In genomic region chr12:101912626-101913490, GRCm38 (mm10) we compare ENCODE assay signal across 8 mouse cellular contexts. TPM values are rescaled to one million over a fixed set of nuclear protein-coding genes. Genes with fewer than 3 reads are reported as not detected.
DNase-seq lines count a peak whose midpoint lies in the region; ATAC-seq and TF ChIP-seq lines count a peak whose summit lies in the region.

Gene Trip11, minus strand, starts transcription at chr12:101913267.

- peaks cover 3% of the 10 kb centered on the region; the same call in 1 of the 2 replicates for H3K9me3 ChIP-seq in erythroblast, embryonic 14.5 days (ENCODE audit: control insufficient read depth, low read length)
- no peaks in the 10 kb centered on the region for H3K9me3 ChIP-seq in heart, embryonic 13.5 days
- H3K9me3 ChIP-seq in kidney, postnatal 0 days (replicated peaks; ENCODE audit: low read length): no peaks in the 10 kb centered on the region

- TF ChIP-seq CTCF in kidney, postnatal 0 days (IDR thresholded peaks at IDR 0.05; ENCODE audit: low read depth): no peak
- no peak for TF ChIP-seq CTCF in liver, adult 2 months (IDR thresholded peaks at IDR 0.05; ENCODE audit: low read depth, low read length)

- 1% methylated on average over 69 of the region's 69 CpGs for WGBS in heart, embryonic 13.5 days
- under 1% methylated on average over 69 of the region's 69 CpGs for WGBS in kidney, postnatal 0 days
- WGBS in liver, adult 2 months: under 1% methylated on average over 69 of the region's 69 CpGs

- H3K79me2 ChIP-seq in liver, adult 2 months (ENCODE audit: control insufficient read depth, insufficient read depth, low read length): peaks cover 24% of the 10 kb centered on the region

- peaks cover 25% of the 10 kb centered on the region for H3K4me1 ChIP-seq in erythroblast, embryonic 14.5 days (ENCODE audit: control insufficient read depth)
- peaks cover 23% of the 10 kb centered on the region for H3K4me1 ChIP-seq in heart, embryonic 13.5 days
- H3K4me1 ChIP-seq in kidney, postnatal 0 days (replicated peaks; ENCODE audit: insufficient read depth, low read length): 0 out of 2 replicates have a peak, but pooled peaks cover 8% of the 10 kb centered on the region
- H3K4me1 ChIP-seq in liver, adult 2 months (ENCODE audit: control insufficient read depth, insufficient read depth, low read length): peaks cover 8% of the 10 kb centered on the region

- peak within 1 kb of the TSS; percentile 88 for H3K27ac ChIP-seq in heart, embryonic 13.5 days (replicated peaks)
- H3K27ac ChIP-seq in kidney, postnatal 0 days: peak within 1 kb of the TSS; percentile 95
- H3K27ac ChIP-seq in liver, adult 2 months (replicated peaks; ENCODE audit: insufficient read depth, low read depth, low read length): peak within 1 kb of the TSS; percentile 92

- peak; percentile 80 for ATAC-seq in heart, embryonic 13.5 days (ENCODE audit: extremely low read depth, insufficient number of reproducible peaks, low FRiP score, low TSS enrichment)
- peak; percentile 95 for ATAC-seq in kidney, postnatal 0 days (replicated peaks; ENCODE audit: low FRiP score, low read depth)
- peak; percentile 98 for ATAC-seq in monocyte, adult 5-6 weeks (replicated peaks; ENCODE audit: insufficient number of reproducible peaks, low FRiP score, low TSS enrichment, poor library complexity, severe bottlenecking)

- peaks cover 15% of the 10 kb centered on the region for H3K36me3 ChIP-seq in erythroblast, embryonic 14.5 days (ENCODE audit: control insufficient read depth)
- peaks cover 19% of the 10 kb centered on the region for H3K36me3 ChIP-seq in heart, embryonic 13.5 days
- H3K36me3 ChIP-seq in kidney, postnatal 0 days (ENCODE audit: insufficient read depth, low read length): peaks cover 9% of the 10 kb centered on the region; the same call in 1 of the 2 replicates
- 0 out of 2 replicates have a peak, but pooled peaks cover 4% of the 10 kb centered on the region for H3K36me3 ChIP-seq in liver, adult 2 months (ENCODE audit: control insufficient read depth, insufficient read depth, low read length)

- peak within 1 kb of the TSS; percentile 95 for H3K4me3 ChIP-seq in erythroblast, embryonic 14.5 days (replicated peaks)
- H3K4me3 ChIP-seq in heart, embryonic 13.5 days: peak within 1 kb of the TSS; percentile 93
- H3K4me3 ChIP-seq in kidney, postnatal 0 days (replicated peaks; ENCODE audit: low read depth, low read length): peak within 1 kb of the TSS; percentile 98
- peak within 1 kb of the TSS; percentile 93 for H3K4me3 ChIP-seq in liver, adult 2 months (ENCODE audit: insufficient read depth, low read depth, low read length)

- peak; percentile 62 for TF ChIP-seq POLR2A in liver, adult 2 months (IDR thresholded peaks at IDR 0.05; ENCODE audit: extremely low read depth, insufficient read depth, low read length)

- peak; percentile 94 for DNase-seq in CD4-positive, CD25-positive, alpha-beta regulatory T cell, adult 2 months (ENCODE audit: low read depth, low spot score)
- peak; percentile 78 for DNase-seq in brain, embryonic 18.5 days (ENCODE audit: low read depth, low spot score)
- DNase-seq in kidney, postnatal 0 days (ENCODE audit: low spot score): peak; percentile 95
- DNase-seq in liver, adult 2 months (ENCODE audit: extremely low read depth, low read depth, low spot score): peak; percentile 86
- DNase-seq in spleen, postnatal 36 days (ENCODE audit: low spot score in 2 of 2): peak; percentile 91 to 92

- peak within 1 kb of the TSS; percentile 96 for H3K9ac ChIP-seq in heart, embryonic 13.5 days
- peak within 1 kb of the TSS; percentile 95 for H3K9ac ChIP-seq in kidney, postnatal 0 days (ENCODE audit: low read depth, low read length)
- H3K9ac ChIP-seq in liver, adult 2 months (ENCODE audit: low read depth, low read length): peak within 1 kb of the TSS; percentile 94

- peak within 1 kb of the TSS; percentile 86 for H3K4me2 ChIP-seq in heart, embryonic 13.5 days
- H3K4me2 ChIP-seq in kidney, postnatal 0 days (ENCODE audit: low read length): peak within 1 kb of the TSS; percentile 66

- H3K27me3 ChIP-seq in erythroblast, embryonic 14.5 days (ENCODE audit: control insufficient read depth): no peaks in the 10 kb centered on the region
- no peaks in the 10 kb centered on the region for H3K27me3 ChIP-seq in heart, embryonic 13.5 days (replicated peaks)
- no peaks in the 10 kb centered on the region for H3K27me3 ChIP-seq in kidney, postnatal 0 days (ENCODE audit: insufficient read depth, low read length)
- no peaks in the 10 kb centered on the region for H3K27me3 ChIP-seq in liver, adult 2 months (ENCODE audit: control insufficient read depth, insufficient read depth, low read length)

RNA-seq across cellular contexts. Expression of gene Trip11, which starts in this region (rescaled TPM):
- polyA plus RNA-seq in erythroblast, embryonic 14.5 days (2012): 0.03 and 0.06 TPM in 2 replicates
- polyA plus RNA-seq in heart, embryonic 13.5 days (2015; fragmentation: Nextera tagmentation; extraction: Ambion mirVana): 19.1 and 19.5 TPM in 2 replicates
- 21.7 and 25.8 TPM in 2 replicates for polyA plus RNA-seq in kidney, postnatal 0 days (2015; fragmentation: Nextera tagmentation; extraction: Ambion mirVana)
- 12.4 and 14.8 TPM in 2 replicates for total RNA-seq in liver, adult 2 months (2014; rRNA removed)
- 1.9 and 2.5 TPM in 2 replicates for polyA plus RNA-seq in liver, adult 2 months (2012; rRNA removed)
- total RNA-seq in monocyte, adult 5-6 weeks (2017): 72.2 to 108 TPM (median 74.4 TPM) in 3 replicates

Comparison
In these comparisons a context has a peak if more than half of its experiments do, and no peak if none do; other contexts are left out.
1. Peak in every context shown above with its lines: DNase-seq, ATAC-seq, H3K4me3 ChIP-seq and H3K27ac ChIP-seq.